In the genomic region with DNA sequence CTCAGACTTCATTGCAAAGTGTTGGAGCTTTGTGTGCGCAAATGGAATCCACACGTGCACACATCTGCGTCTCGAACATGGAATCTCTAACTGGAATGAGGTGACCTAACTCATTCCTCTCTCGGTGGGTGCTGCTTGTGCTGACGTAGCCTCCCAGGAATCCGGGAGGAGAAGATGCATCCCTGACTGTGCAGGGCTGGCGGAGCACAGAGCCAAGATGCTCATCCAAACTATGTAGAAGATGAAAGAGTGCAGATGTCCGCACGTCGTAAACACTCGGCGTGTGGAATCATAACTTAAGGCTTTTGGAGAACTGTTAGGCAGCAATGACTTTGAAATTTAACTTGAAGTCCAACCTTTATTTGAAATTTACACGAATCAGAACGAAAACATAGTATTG, we compare ENCODE assay signal across 27 mouse cellular contexts. TPM values are rescaled to one million over a fixed set of nuclear protein-coding genes. Genes with fewer than 3 reads are reported as not detected.
DNase-seq lines count a peak whose midpoint lies in the region; ATAC-seq and TF ChIP-seq lines count a peak whose summit lies in the region.
"Had no signal": no experiment of that assay in that cellular context is flagged by ENCODE, and none has a peak within 500 bp of the region (broad histone marks: within the 10 kb centered on the region; RNA-seq: fewer than 3 reads in every experiment).

No protein-coding gene starts in this region.

- no peak overlapping the region for H3K4me2 ChIP-seq in embryonic facial prominence, embryonic 14.5 days (ENCODE audit: low read depth, low read length)
- H3K4me2 ChIP-seq in limb, embryonic 14.5 days (replicated peaks; ENCODE audit: low read depth, low read length, severe bottlenecking), result no peak overlapping the region
- H3K4me2 ChIP-seq: embryonic facial prominence, embryonic 15.5 days; forebrain, embryonic 12.5 days; forebrain, embryonic 15.5 days; heart, embryonic 13.5 days; hindbrain, embryonic 12.5 days; hindbrain, embryonic 15.5 days had no signal

- no peaks in the 10 kb centered on the region for H3K27me3 ChIP-seq in embryonic facial prominence, embryonic 14.5 days (replicated peaks; ENCODE audit: control insufficient read depth, insufficient read depth, low read length)
- no peaks in the 10 kb centered on the region for H3K27me3 ChIP-seq in embryonic facial prominence, embryonic 10.5 days (replicated peaks; ENCODE audit: low read depth, poor library complexity, severe bottlenecking)
- no peaks in the 10 kb centered on the region for H3K27me3 ChIP-seq in limb, embryonic 14.5 days (ENCODE audit: control insufficient read depth, insufficient read depth, low read length)
- H3K27me3 ChIP-seq in limb, embryonic 10.5 days (ENCODE audit: low read depth, poor library complexity, severe bottlenecking), result no peaks in the 10 kb centered on the region
- H3K27me3 ChIP-seq: embryonic facial prominence, embryonic 15.5 days; forebrain, embryonic 12.5 days; forebrain, embryonic 15.5 days; heart, embryonic 13.5 days; hindbrain, embryonic 12.5 days; hindbrain, embryonic 15.5 days had no signal

- H3K9ac ChIP-seq in embryonic facial prominence, embryonic 14.5 days (ENCODE audit: low read depth, low read length), result no peak overlapping the region
- no peak overlapping the region for H3K9ac ChIP-seq in limb, embryonic 14.5 days (ENCODE audit: low read depth, low read length, severe bottlenecking)
- H3K9ac ChIP-seq: embryonic facial prominence, embryonic 15.5 days; forebrain, embryonic 12.5 days; forebrain, embryonic 15.5 days; heart, embryonic 13.5 days; hindbrain, embryonic 12.5 days; hindbrain, embryonic 15.5 days had no signal

- no peak for TF ChIP-seq POLR2A in limb, embryonic 14.5 days (IDR thresholded peaks at IDR 0.05; ENCODE audit: borderline replicate concordance, extremely low read depth, insufficient read depth, insufficient read length)

- peak; percentile 35 for DNase-seq in embryonic facial prominence, embryonic 14.5 days (ENCODE audit: low spot score)
- no peak for DNase-seq in embryonic facial prominence, embryonic 10.5 days (ENCODE audit: low spot score)
- DNase-seq in limb, embryonic 14.5 days (ENCODE audit: low spot score), result peak; percentile 70
- DNase-seq in limb, embryonic 10.5 days (ENCODE audit: low spot score), result no peak
- DNase-seq in urinary bladder, postnatal 14 days (ENCODE audit: low spot score), result peak; percentile 17
- no peak for DNase-seq in urinary bladder, postnatal 25 days (ENCODE audit: low spot score)
- DNase-seq in yolk sac, embryonic 10.5 days (ENCODE audit: low spot score), result peak; percentile 1
- DNase-seq in layer of hippocampus, postnatal 10 days (ENCODE audit: low spot score in 2 of 2), result no peak
- DNase-seq: adrenal gland, adult 8-10 months; adrenal gland, postnatal 25 days; cerebellum, adult 11-12 months; cerebellum, adult 8-10 months; cerebellum, postnatal 10 days; cerebellum, postnatal 36 days; embryo, embryonic 11 days; gastrocnemius, postnatal 25 days; heart, postnatal 14 days had no signal

- H3K4me1 ChIP-seq in embryonic facial prominence, embryonic 14.5 days (ENCODE audit: control insufficient read depth, insufficient read depth, low read length), result no peaks in the 10 kb centered on the region
- no peaks in the 10 kb centered on the region for H3K4me1 ChIP-seq in embryonic facial prominence, embryonic 10.5 days
- H3K4me1 ChIP-seq in limb, embryonic 14.5 days (ENCODE audit: control insufficient read depth, insufficient read depth, low read length), result no peaks in the 10 kb centered on the region
- no peaks in the 10 kb centered on the region for H3K4me1 ChIP-seq in limb, embryonic 10.5 days
- H3K4me1 ChIP-seq: embryonic facial prominence, embryonic 15.5 days; forebrain, embryonic 12.5 days; forebrain, embryonic 15.5 days; heart, embryonic 10.5 days; heart, embryonic 13.5 days; hindbrain, embryonic 12.5 days; hindbrain, embryonic 15.5 days had no signal

- ATAC-seq in embryonic facial prominence, embryonic 14.5 days (ENCODE audit: low read depth), result no peak
- no peak for ATAC-seq in limb, embryonic 14.5 days (ENCODE audit: low FRiP score, low read depth)
- ATAC-seq: activated CD4-positive, CD25-positive, alpha-beta regulatory T cell, adult 4 months; forebrain, embryonic 15.5 days had no signal

- no peak overlapping the region for H3K4me3 ChIP-seq in embryonic facial prominence, embryonic 14.5 days (ENCODE audit: low read depth, low read length)
- no peak overlapping the region for H3K4me3 ChIP-seq in embryonic facial prominence, embryonic 10.5 days
- no peak overlapping the region for H3K4me3 ChIP-seq in limb, embryonic 14.5 days (replicated peaks; ENCODE audit: low read length)
- no peak overlapping the region for H3K4me3 ChIP-seq in limb, embryonic 10.5 days
- H3K4me3 ChIP-seq: embryonic facial prominence, embryonic 15.5 days; forebrain, embryonic 12.5 days; forebrain, embryonic 15.5 days; heart, adult 2 months; heart, embryonic 10.5 days; heart, embryonic 13.5 days; hindbrain, embryonic 12.5 days; hindbrain, embryonic 15.5 days had no signal

- no peak overlapping the region for H3K27ac ChIP-seq in embryonic facial prominence, embryonic 14.5 days (replicated peaks; ENCODE audit: low read depth, low read length)
- no peak overlapping the region for H3K27ac ChIP-seq in embryonic facial prominence, embryonic 10.5 days (replicated peaks)
- no peak overlapping the region for H3K27ac ChIP-seq in limb, embryonic 14.5 days (replicated peaks; ENCODE audit: low read depth, low read length)
- no peak overlapping the region for H3K27ac ChIP-seq in limb, embryonic 10.5 days
- H3K27ac ChIP-seq: embryonic facial prominence, embryonic 15.5 days; forebrain, embryonic 12.5 days; forebrain, embryonic 15.5 days; heart, adult 2 months; heart, embryonic 10.5 days; heart, embryonic 13.5 days; hindbrain, embryonic 12.5 days; hindbrain, embryonic 15.5 days had no signal

- no peaks in the 10 kb centered on the region for H3K9me3 ChIP-seq in embryonic facial prominence, embryonic 14.5 days (ENCODE audit: control insufficient read depth, low read length)
- H3K9me3 ChIP-seq in embryonic facial prominence, embryonic 10.5 days, result no peaks in the 10 kb centered on the region
- H3K9me3 ChIP-seq in limb, embryonic 14.5 days (ENCODE audit: control insufficient read depth, low read length), result no peaks in the 10 kb centered on the region
- H3K9me3 ChIP-seq in limb, embryonic 10.5 days (replicated peaks), result no peaks in the 10 kb centered on the region
- H3K9me3 ChIP-seq: embryonic facial prominence, embryonic 15.5 days; forebrain, embryonic 12.5 days; forebrain, embryonic 15.5 days; heart, embryonic 10.5 days; heart, embryonic 13.5 days; hindbrain, embryonic 12.5 days; hindbrain, embryonic 15.5 days had no signal

- no peaks in the 10 kb centered on the region for H3K36me3 ChIP-seq in embryonic facial prominence, embryonic 14.5 days (ENCODE audit: control insufficient read depth, insufficient read depth, low read length)
- H3K36me3 ChIP-seq in embryonic facial prominence, embryonic 10.5 days (replicated peaks), result no peaks in the 10 kb centered on the region
- H3K36me3 ChIP-seq in limb, embryonic 14.5 days (ENCODE audit: control insufficient read depth, insufficient read depth, low read length), result no peaks in the 10 kb centered on the region
- no peaks in the 10 kb centered on the region for H3K36me3 ChIP-seq in limb, embryonic 10.5 days
- H3K36me3 ChIP-seq: embryonic facial prominence, embryonic 15.5 days; forebrain, embryonic 12.5 days; forebrain, embryonic 15.5 days; heart, embryonic 10.5 days; heart, embryonic 13.5 days; hindbrain, embryonic 12.5 days; hindbrain, embryonic 15.5 days had no signal

- 78% methylated on average over 15 of the region's 15 CpGs for WGBS in embryonic facial prominence, embryonic 14.5 days
- 91% methylated on average over 15 of the region's 15 CpGs for WGBS in embryonic facial prominence, embryonic 10.5 days
- WGBS in limb, embryonic 14.5 days, result 67% methylated on average over 15 of the region's 15 CpGs
- 84% methylated on average over 15 of the region's 15 CpGs for WGBS in limb, embryonic 10.5 days

RNA-seq across cellular contexts. Expression of gene Npas3, which starts 31.3 kb away (rescaled TPM):
- 4.4 and 4.7 TPM in 2 replicates for polyA plus RNA-seq in embryonic facial prominence, embryonic 14.5 days (2014; fragmentation: Nextera tagmentation; extraction: Ambion mirVana)
- 2.2 and 2.7 TPM in 2 replicates for polyA plus RNA-seq in embryonic facial prominence, embryonic 10.5 days (2016; fragmentation: Nextera tagmentation; extraction: Ambion mirVana)
- polyA plus RNA-seq in limb, embryonic 14.5 days (2012; rRNA removed), result 5.3 and 6.4 TPM in 2 replicates
- polyA plus RNA-seq in limb, embryonic 14.5 days (2014; fragmentation: Nextera tagmentation; extraction: Ambion mirVana), result 5.9 and 9.1 TPM in 2 replicates
- 0.90 and 0.91 TPM in 2 replicates for polyA plus RNA-seq in limb, embryonic 10.5 days (2016; fragmentation: Nextera tagmentation; extraction: Ambion mirVana)
- 10 to 100 TPM; 42.9 to 61.7 TPM for total RNA-seq in layer of hippocampus, postnatal 10 days (2021)
- total RNA-seq: hematopoietic stem cell, adult 5-6 weeks had no signal

Comparison
In these comparisons a context has a peak if more than half of its experiments do, and no peak if none do; other contexts are left out.
1. DNase-seq: peak in embryonic facial prominence, embryonic 14.5 days (single experiment), limb, embryonic 14.5 days (single experiment), urinary bladder, postnatal 14 days (single experiment) and yolk sac, embryonic 10.5 days (single experiment); none in embryonic facial prominence, embryonic 10.5 days (single experiment), limb, embryonic 10.5 days (single experiment), urinary bladder, postnatal 25 days (single experiment) and layer of hippocampus, postnatal 10 days (0 of 2).